Mouse (Mus musculus) neural tube, embryonic 11.5 days (tissue): ENCODE results near the gene AI597479. TPM values are rescaled to one million over a fixed set of nuclear protein-coding genes. Genes with fewer than 3 reads are reported as not detected.
"Not testable (repeated sequence)": the region's sequence is repeated elsewhere in the genome, so short reads cannot be mapped to it uniquely, and the experiment has no call there.

Experiments used
- ATAC-seq: fragments of 200-750 bp; cut with Nextera tagmentation; 2 replicates; pipeline ENCODE4 v1.8.0; 2017; ENCODE audit warnings: moderate number of reproducible peaks, mild to moderate bottlenecking, moderate TSS enrichment, moderate library complexity; ENCODE audit not compliant: insufficient read depth, low FRiP score, low TSS enrichment
- DNase-seq: peaks from one replicate; pipeline ENCODE4 v3.0.0-alpha.2; 2015; ENCODE audit warnings: low spot score
- H3K27ac ChIP-seq: fragments of 300-500 bp; sonication (generic); 2 replicates; pipeline ENCODE4 v1.5.1; 2014; ENCODE audit warnings: low read depth, mild to moderate bottlenecking, low read length
- H3K27me3 ChIP-seq: fragments of 300-500 bp; sonication (generic); 2 replicates; pipeline ENCODE4 v1.6.1; 2014; ENCODE audit warnings: mild to moderate bottlenecking, low read length, mixed read lengths; ENCODE audit not compliant: control insufficient read depth, insufficient read depth
- H3K36me3 ChIP-seq: fragments of 300-500 bp; sonication (generic); 2 replicates; pipeline ENCODE4 v1.6.1; 2014; ENCODE audit warnings: mild to moderate bottlenecking, low read length, moderate library complexity, mixed read lengths; ENCODE audit not compliant: control insufficient read depth, insufficient read depth
- H3K4me1 ChIP-seq: fragments of 300-500 bp; sonication (generic); 2 replicates; pipeline ENCODE4 v1.6.1; 2014; ENCODE audit warnings: low read length, mixed read lengths; ENCODE audit not compliant: control insufficient read depth, insufficient read depth
- H3K4me2 ChIP-seq: fragments of 300-500 bp; sonication (generic); 2 replicates; pipeline ENCODE4 v1.6.1; 2014; ENCODE audit warnings: low read depth, mild to moderate bottlenecking, moderate library complexity
- H3K4me3 ChIP-seq: fragments of 300-500 bp; sonication (generic); 2 replicates; pipeline ENCODE4 v1.5.1; 2014; ENCODE audit warnings: low read depth, low read length
- H3K9ac ChIP-seq: fragments of 300-500 bp; sonication (generic); 2 replicates; pipeline ENCODE4 v1.6.1; 2014; ENCODE audit warnings: mild to moderate bottlenecking, low read length
- H3K9me3 ChIP-seq: fragments of 300-500 bp; sonication (generic); 2 replicates; pipeline ENCODE4 v1.6.1; 2016; ENCODE audit warnings: low read length; ENCODE audit not compliant: control insufficient read depth
- WGBS: fragments of 180-500 bp; shearing (Covaris S2); extraction: QIAGEN DNeasy Blood & Tissue Kit; methylation state at CpG from one replicate; pipeline ENCODE4 v1.1.7; 2014; 5-methylcytosine and 5-hydroxymethylcytosine counted together
- polyA plus RNA-seq: library from polyadenylated mRNA; unstranded; fragments of >200 nt; fragmentation: Nextera tagmentation; extraction: Ambion mirVana; gene quantifications from 2 replicates; pipeline ENCODE4 v1.2.1, GENCODE M21; 2014

AI597479 gene
- polyA plus RNA-seq, 1 experiment from 2014 or later: 52.9 TPM

GRCm38 (mm10) chr1:43131591-43131990 is 33.1 kb downstream of the AI597479 start:
- Histone ChIP-seq H3K36me3 (no peaks in the 10 kb centered on the region), H3K4me1 (no peaks in the 10 kb centered on the region), H3K27me3 (no peaks in the 10 kb centered on the region), H3K4me2 (no peak overlapping the region), H3K4me3 (no peak overlapping the region), H3K9me3 (no peaks in the 10 kb centered on the region), H3K9ac (no peak overlapping the region), H3K27ac (no peak overlapping the region)
- WGBS: 94% methylated on average over 9 of the region's 9 CpGs
- no peak for DNase-seq
- ATAC-seq: no peak

- not testable (repeated sequence) for H3K4me2 ChIP-seq, ATAC-seq, H3K9ac ChIP-seq, H3K4me3 ChIP-seq, DNase-seq, H3K36me3 ChIP-seq, H3K4me1 ChIP-seq, H3K27me3 ChIP-seq, H3K27ac ChIP-seq, H3K9me3 ChIP-seq
- 81% methylated on average over 2 of the region's 2 CpGs for WGBS
These were observed 38.0 kb downstream of the AI597479 start for GRCm38 (mm10) chr1:43136488-43137029.

- ATAC-seq (no peak), DNase-seq (no peak)
- Histone ChIP-seq H3K4me1 (no peaks in the 10 kb centered on the region), H3K4me3 (no peak overlapping the region), H3K9me3 (no peaks in the 10 kb centered on the region), H3K4me2 (no peak overlapping the region), H3K27ac (no peak overlapping the region), H3K36me3 (no peaks in the 10 kb centered on the region), H3K27me3 (no peaks in the 10 kb centered on the region), H3K9ac (no peak overlapping the region)
- 89% methylated on average over 5 of the region's 5 CpGs for WGBS
These were observed 38.8 kb downstream of the AI597479 start for GRCm38 (mm10) chr1:43137334-43137733.

GRCm38 (mm10) chr1:43138268-43138812 is 39.8 kb downstream of the AI597479 start:
- no peaks in the 10 kb centered on the region for H3K9me3 ChIP-seq
- 69% methylated on average over 15 of the region's 15 CpGs for WGBS

GRCm38 (mm10) chr1:43139587-43140266 is 41.2 kb downstream of the AI597479 start:
- Histone ChIP-seq H3K4me3 (no peak overlapping the region), H3K27ac (no peak overlapping the region), H3K4me2 (no peak overlapping the region), H3K9ac (no peak overlapping the region), H3K4me1 (no peaks in the 10 kb centered on the region), H3K9me3 (no peaks in the 10 kb centered on the region), H3K27me3 (no peaks in the 10 kb centered on the region), H3K36me3 (no peaks in the 10 kb centered on the region)
- DNase-seq (peak; percentile 88), ATAC-seq (peak; percentile 85)
- WGBS: 55% methylated on average over 8 of the region's 8 CpGs

More at GRCm38 (mm10) chr1:43138268-43138812, 39.8 kb downstream of the AI597479 start:
- DNase-seq: no peak
- Histone ChIP-seq H3K27me3 (no peaks in the 10 kb centered on the region), H3K27ac (no peak overlapping the region), H3K9ac (no peak overlapping the region), H3K4me2 (no peak overlapping the region), H3K4me1 (no peaks in the 10 kb centered on the region), H3K36me3 (no peaks in the 10 kb centered on the region), H3K4me3 (no peak overlapping the region)
- ATAC-seq: no peak

GRCm38 (mm10) chr1:43141555-43141961 is 43.0 kb downstream of the AI597479 start:
- Histone ChIP-seq H3K27ac (no peak overlapping the region), H3K36me3 (no peaks in the 10 kb centered on the region), H3K9ac (no peak overlapping the region), H3K4me3 (no peak overlapping the region), H3K4me2 (no peak overlapping the region), H3K9me3 (no peaks in the 10 kb centered on the region), H3K4me1 (no peaks in the 10 kb centered on the region), H3K27me3 (no peaks in the 10 kb centered on the region)
- 88% methylated on average over 11 of the region's 11 CpGs for WGBS
- DNase-seq (no peak), ATAC-seq (no peak)

GRCm38 (mm10) chr1:43142849-43143248 is 44.3 kb downstream of the AI597479 start:
- Histone ChIP-seq H3K4me1 (no peaks in the 10 kb centered on the region), H3K27me3 (no peaks in the 10 kb centered on the region), H3K36me3 (no peaks in the 10 kb centered on the region), H3K9ac (no peak overlapping the region), H3K27ac (no peak overlapping the region), H3K4me3 (no peak overlapping the region), H3K4me2 (no peak overlapping the region), H3K9me3 (no peaks in the 10 kb centered on the region)
- DNase-seq (no peak), ATAC-seq (no peak)
- 89% methylated on average over 6 of the region's 6 CpGs for WGBS

GRCm38 (mm10) chr1:43143284-43143683 is 44.8 kb downstream of the AI597479 start:
- no peak overlapping the region for H3K4me3 ChIP-seq
- ATAC-seq (no peak), DNase-seq (no peak)
- no peaks in the 10 kb centered on the region for H3K9me3 ChIP-seq
- H3K4me2 ChIP-seq: no peak overlapping the region
- no peaks in the 10 kb centered on the region for H3K4me1 ChIP-seq
- no peaks in the 10 kb centered on the region for H3K36me3 ChIP-seq
- WGBS: 91% methylated on average over 4 of the region's 4 CpGs
- H3K9ac ChIP-seq: no peak overlapping the region
- H3K27me3 ChIP-seq: no peaks in the 10 kb centered on the region
- no peak overlapping the region for H3K27ac ChIP-seq

- no peaks in the 10 kb centered on the region for H3K36me3 ChIP-seq
- no peak overlapping the region for H3K9ac ChIP-seq
- H3K4me1 ChIP-seq: no peaks in the 10 kb centered on the region
- H3K27me3 ChIP-seq: no peaks in the 10 kb centered on the region
- H3K4me2 ChIP-seq: no peak overlapping the region
- DNase-seq (no peak), ATAC-seq (no peak)
- H3K27ac ChIP-seq: no peak overlapping the region
- no peak overlapping the region for H3K4me3 ChIP-seq
- H3K9me3 ChIP-seq: no peaks in the 10 kb centered on the region
- 91% methylated on average over 4 of the region's 4 CpGs for WGBS
These were observed 45.3 kb downstream of the AI597479 start for GRCm38 (mm10) chr1:43143791-43144190.
